Mouse (Mus musculus): ENCODE data around the gene Rer1. TPM values are rescaled to one million over a fixed set of nuclear protein-coding genes. Genes with fewer than 3 reads are reported as not detected.
A peak's percentile ranks its signal among the peaks of the same experiment; 100 is the strongest.
"Not testable (repeated sequence)": the region's sequence is repeated elsewhere in the genome, so short reads cannot be mapped to it uniquely, and the experiment has no call there.

Gene Rer1
- polyA plus RNA-seq, 1 experiment from 2014 or later = 166 TPM

GRCm38 (mm10) chr4:155085206-155086107, 725 bp downstream of the Rer1 start:
- WGBS = 9% methylated on average over 25 of the region's 35 CpGs
- Histone ChIP-seq H3K4me2 (replicated peaks; ENCODE audit: low read depth, low read length) (peak overlapping the region; percentile 85), H3K36me3 (ENCODE audit: control insufficient read depth, insufficient read depth, low read length) (peaks cover 5% of the 10 kb centered on the region; the same call in 1 of the 2 replicates), H3K27me3 (ENCODE audit: control insufficient read depth, insufficient read depth, low read length) (no peaks in the 10 kb centered on the region), H3K4me1 (replicated peaks; ENCODE audit: control insufficient read depth, insufficient read depth, low read length) (peaks cover 5% of the 10 kb centered on the region), H3K9me3 (ENCODE audit: control insufficient read depth, low read length) (no peaks in the 10 kb centered on the region), H3K4me3 (ENCODE audit: low read depth, low read length) (peak overlapping the region; percentile 98), H3K27ac (ENCODE audit: low read depth, low read length) (peak overlapping the region; percentile 92), H3K9ac (ENCODE audit: low read depth, low read length) (peak overlapping the region; percentile 90)
- DNase-seq (ENCODE audit: low spot score) (no peak), ATAC-seq (ENCODE audit: low FRiP score) (no peak; the same call in none of the 2 replicates)

- Histone ChIP-seq H3K4me3 (ENCODE audit: low read depth, low read length) (no peak overlapping the region), H3K9ac (ENCODE audit: low read depth, low read length) (no peak overlapping the region), H3K9me3 (ENCODE audit: control insufficient read depth, low read length) (no peaks in the 10 kb centered on the region), H3K27me3 (ENCODE audit: control insufficient read depth, insufficient read depth, low read length) (no peaks in the 10 kb centered on the region), H3K27ac (ENCODE audit: low read depth, low read length) (no peak overlapping the region), H3K4me2 (replicated peaks; ENCODE audit: low read depth, low read length) (no peak overlapping the region), H3K4me1 (replicated peaks; ENCODE audit: control insufficient read depth, insufficient read depth, low read length) (peaks cover 5% of the 10 kb centered on the region), H3K36me3 (ENCODE audit: control insufficient read depth, insufficient read depth, low read length) (peaks cover 10% of the 10 kb centered on the region)
- ATAC-seq (ENCODE audit: low FRiP score) (no peak), DNase-seq (ENCODE audit: low spot score) (no peak)
- WGBS = 91% methylated on average over 7 of the region's 7 CpGs
These were observed 1.8 kb downstream of the Rer1 start for GRCm38 (mm10) chr4:155084351-155084750.

GRCm38 (mm10) chr4:155083553-155083952, 2.6 kb downstream of the Rer1 start:
- no peaks in the 10 kb centered on the region for H3K9me3 ChIP-seq (ENCODE audit: control insufficient read depth, low read length)
- no peak overlapping the region for H3K27ac ChIP-seq (ENCODE audit: low read depth, low read length)
- peaks cover 5% of the 10 kb centered on the region for H3K4me1 ChIP-seq (replicated peaks; ENCODE audit: control insufficient read depth, insufficient read depth, low read length)
- DNase-seq (ENCODE audit: low spot score) (no peak), ATAC-seq (ENCODE audit: low FRiP score) (no peak)
- H3K4me3 ChIP-seq (ENCODE audit: low read depth, low read length) = no peak overlapping the region
- H3K27me3 ChIP-seq (ENCODE audit: control insufficient read depth, insufficient read depth, low read length) = no peaks in the 10 kb centered on the region
- peaks cover 13% of the 10 kb centered on the region for H3K36me3 ChIP-seq (ENCODE audit: control insufficient read depth, insufficient read depth, low read length)
- H3K4me2 ChIP-seq (replicated peaks; ENCODE audit: low read depth, low read length) = no peak overlapping the region
- 86% methylated on average over 4 of the region's 4 CpGs for WGBS
- 0 out of 2 replicates have a peak overlapping the region, but pooled peaks have one; percentile 15 for H3K9ac ChIP-seq (ENCODE audit: low read depth, low read length)

- Histone ChIP-seq H3K27me3 (ENCODE audit: control insufficient read depth, insufficient read depth, low read length) (no peaks in the 10 kb centered on the region), H3K36me3 (ENCODE audit: control insufficient read depth, insufficient read depth, low read length) (peaks cover 23% of the 10 kb centered on the region), H3K9ac (ENCODE audit: low read depth, low read length) (no peak overlapping the region), H3K27ac (ENCODE audit: low read depth, low read length) (no peak overlapping the region), H3K4me2 (replicated peaks; ENCODE audit: low read depth, low read length) (no peak overlapping the region), H3K9me3 (ENCODE audit: control insufficient read depth, low read length) (no peaks in the 10 kb centered on the region), H3K4me3 (ENCODE audit: low read depth, low read length) (no peak overlapping the region), H3K4me1 (replicated peaks; ENCODE audit: control insufficient read depth, insufficient read depth, low read length) (no peaks in the 10 kb centered on the region)
- ATAC-seq (ENCODE audit: low FRiP score) (no peak), DNase-seq (ENCODE audit: low spot score) (no peak)
- WGBS = 92% methylated on average over 6 of the region's 6 CpGs
These were observed 6.5 kb downstream of the Rer1 start for GRCm38 (mm10) chr4:155079666-155080065.

GRCm38 (mm10) chr4:155078808-155079207, 7.4 kb downstream of the Rer1 start:
- H3K9ac ChIP-seq (ENCODE audit: low read depth, low read length); H3K27ac ChIP-seq (ENCODE audit: low read depth, low read length); DNase-seq (ENCODE audit: low spot score); ATAC-seq (ENCODE audit: low FRiP score); H3K4me3 ChIP-seq (ENCODE audit: low read depth, low read length); H3K4me2 ChIP-seq (replicated peaks; ENCODE audit: low read depth, low read length); H3K4me1 ChIP-seq (replicated peaks; ENCODE audit: control insufficient read depth, insufficient read depth, low read length); H3K27me3 ChIP-seq (ENCODE audit: control insufficient read depth, insufficient read depth, low read length); H3K9me3 ChIP-seq (ENCODE audit: control insufficient read depth, low read length): not testable (repeated sequence)
- 90% methylated on average over 10 of the region's 10 CpGs for WGBS
- H3K36me3 ChIP-seq (ENCODE audit: control insufficient read depth, insufficient read depth, low read length) = peaks cover 24% of the 10 kb centered on the region

- Histone ChIP-seq H3K4me1 (replicated peaks; ENCODE audit: control insufficient read depth, insufficient read depth, low read length) (no peaks in the 10 kb centered on the region), H3K9me3 (ENCODE audit: control insufficient read depth, low read length) (no peaks in the 10 kb centered on the region), H3K4me2 (replicated peaks; ENCODE audit: low read depth, low read length) (no peak overlapping the region), H3K9ac (ENCODE audit: low read depth, low read length) (no peak overlapping the region), H3K4me3 (ENCODE audit: low read depth, low read length) (no peak overlapping the region), H3K36me3 (ENCODE audit: control insufficient read depth, insufficient read depth, low read length) (peaks cover 25% of the 10 kb centered on the region), H3K27ac (ENCODE audit: low read depth, low read length) (no peak overlapping the region), H3K27me3 (ENCODE audit: control insufficient read depth, insufficient read depth, low read length) (no peaks in the 10 kb centered on the region)
- DNase-seq (ENCODE audit: low spot score) (no peak), ATAC-seq (ENCODE audit: low FRiP score) (no peak)
- 93% methylated on average over 9 of the region's 9 CpGs for WGBS
These were observed 9.5 kb downstream of the Rer1 start for GRCm38 (mm10) chr4:155076677-155077076.

- no peaks in the 10 kb centered on the region for H3K4me1 ChIP-seq (replicated peaks; ENCODE audit: control insufficient read depth, insufficient read depth, low read length)
- no peak overlapping the region for H3K4me3 ChIP-seq (ENCODE audit: low read depth, low read length)
- peaks cover 26% of the 10 kb centered on the region for H3K36me3 ChIP-seq (ENCODE audit: control insufficient read depth, insufficient read depth, low read length)
- H3K27ac ChIP-seq (ENCODE audit: low read depth, low read length) = no peak overlapping the region
- no peak overlapping the region for H3K4me2 ChIP-seq (replicated peaks; ENCODE audit: low read depth, low read length)
- no peak for DNase-seq (ENCODE audit: low spot score)
- H3K9ac ChIP-seq (ENCODE audit: low read depth, low read length) = no peak overlapping the region
- H3K9me3 ChIP-seq (ENCODE audit: control insufficient read depth, low read length) = no peaks in the 10 kb centered on the region
- H3K27me3 ChIP-seq (ENCODE audit: control insufficient read depth, insufficient read depth, low read length) = no peaks in the 10 kb centered on the region
- ATAC-seq (ENCODE audit: low FRiP score) = no peak
- WGBS = 100% methylated on average over 2 of the region's 2 CpGs
These were observed 10.4 kb downstream of the Rer1 start for GRCm38 (mm10) chr4:155075813-155076212.

GRCm38 (mm10) chr4:155075137-155075536, 11.0 kb downstream of the Rer1 start:
- H3K36me3 ChIP-seq (ENCODE audit: control insufficient read depth, insufficient read depth, low read length) = peaks cover 27% of the 10 kb centered on the region
- WGBS = 88% methylated on average over 9 of the region's 9 CpGs
- H3K4me1 ChIP-seq (replicated peaks; ENCODE audit: control insufficient read depth, insufficient read depth, low read length) = no peaks in the 10 kb centered on the region
- no peak overlapping the region for H3K27ac ChIP-seq (ENCODE audit: low read depth, low read length)
- H3K9me3 ChIP-seq (ENCODE audit: control insufficient read depth, low read length) = no peaks in the 10 kb centered on the region
- no peaks in the 10 kb centered on the region for H3K27me3 ChIP-seq (ENCODE audit: control insufficient read depth, insufficient read depth, low read length)
- no peak overlapping the region for H3K4me2 ChIP-seq (replicated peaks; ENCODE audit: low read depth, low read length)
- H3K4me3 ChIP-seq (ENCODE audit: low read depth, low read length) = no peak overlapping the region
- ATAC-seq (ENCODE audit: low FRiP score) (no peak), DNase-seq (ENCODE audit: low spot score) (no peak)
- no peak overlapping the region for H3K9ac ChIP-seq (ENCODE audit: low read depth, low read length)

- ATAC-seq (ENCODE audit: low FRiP score) (no peak), DNase-seq (ENCODE audit: low spot score) (no peak)
- no peaks in the 10 kb centered on the region for H3K9me3 ChIP-seq (ENCODE audit: control insufficient read depth, low read length)
- H3K27me3 ChIP-seq (ENCODE audit: control insufficient read depth, insufficient read depth, low read length) = no peaks in the 10 kb centered on the region
- H3K4me3 ChIP-seq (ENCODE audit: low read depth, low read length) = no peak overlapping the region
- no peak overlapping the region for H3K4me2 ChIP-seq (replicated peaks; ENCODE audit: low read depth, low read length)
- no peaks in the 10 kb centered on the region for H3K4me1 ChIP-seq (replicated peaks; ENCODE audit: control insufficient read depth, insufficient read depth, low read length)
- H3K36me3 ChIP-seq (ENCODE audit: control insufficient read depth, insufficient read depth, low read length) = peaks cover 27% of the 10 kb centered on the region
- H3K27ac ChIP-seq (ENCODE audit: low read depth, low read length) = no peak overlapping the region
- H3K9ac ChIP-seq (ENCODE audit: low read depth, low read length) = no peak overlapping the region
- WGBS = 85% methylated on average over 9 of the region's 9 CpGs
These were observed 11.8 kb downstream of the Rer1 start for GRCm38 (mm10) chr4:155074418-155074817.
